Mouse (Mus musculus) hematopoietic multipotent progenitor cell, adult 10-12 weeks (in vitro differentiated cells): ENCODE measurements around the gene Zfp984. TPM values are rescaled to one million over a fixed set of nuclear protein-coding genes. Genes with fewer than 3 reads are reported as not detected.

Experiments used
- polyA plus RNA-seq: library from polyadenylated mRNA; stranded (reverse); fragments of >175 nt; gene quantifications from 2 replicates; pipeline ENCODE4 v1.2.3, GENCODE M21; 2012; ENCODE audit warnings: low replicate concordance

The Zfp984 gene
- polyA plus RNA-seq = 1.2 and 2.1 TPM in 2 replicates

GRCm38 (mm10) chr4:147809292-147809965 is at the start of gene Zfp984:
Zfp984 (minus strand) TSS chr4:147809788.

GRCm38 (mm10) chr4:147847614-147848583 is 38.3 kb upstream of the Zfp984 start, which contains the start of gene Zfp933:
Zfp933 (minus strand) TSS chr4:147848366.

Other genes starting within 250 kb of the Zfp984 start
- gene Zfp979, start 167.3 kb downstream of the Zfp984 start, polyA plus RNA-seq = not detected in 2 replicates
- gene Zfp534, start 107.2 kb downstream of the Zfp984 start, polyA plus RNA-seq = not detected in 2 replicates
- 0.13 and 0.52 TPM in 2 replicates for gene Zfp933, start 38.6 kb upstream of the Zfp984 start, polyA plus RNA-seq
- gene Miip, start 59.0 kb upstream of the Zfp984 start, polyA plus RNA-seq = 127 and 261 TPM in 2 replicates
- 0.61 and 0.72 TPM in 2 replicates for gene Fv1, start 59.2 kb upstream of the Zfp984 start, polyA plus RNA-seq
- 13.6 and 22.1 TPM in 2 replicates for gene Mfn2, start 94.9 kb upstream of the Zfp984 start, polyA plus RNA-seq
- 11.9 and 12.5 TPM in 2 replicates for gene Plod1, start 127.0 kb upstream of the Zfp984 start, polyA plus RNA-seq
- 141 and 142 TPM in 2 replicates for gene 2510039O18Rik, start 131.1 kb upstream of the Zfp984 start, polyA plus RNA-seq
- gene Nppb, start 176.0 kb upstream of the Zfp984 start, polyA plus RNA-seq = not detected in 2 replicates
- gene Nppa, start 190.9 kb upstream of the Zfp984 start, polyA plus RNA-seq = not detected in 2 replicates
- 4.8 and 5.6 TPM in 2 replicates for gene Clcn6, start 229.0 kb upstream of the Zfp984 start, polyA plus RNA-seq
- gene Mthfr, start 229.3 kb upstream of the Zfp984 start, polyA plus RNA-seq = 12.5 and 17.2 TPM in 2 replicates